Mouse (Mus musculus) intestine, embryonic 14.5 days (tissue): Measurements from ENCODE around the gene Rap1gap. TPM values are rescaled to one million over a fixed set of nuclear protein-coding genes. Genes with fewer than 3 reads are reported as not detected.

ENCODE experiments used
- ATAC-seq: fragments of 200-750 bp; cut with Nextera tagmentation; replicated peaks from 2 replicates; pipeline ENCODE4 v1.8.0; 2017; ENCODE audit warnings: low read depth, moderate number of reproducible peaks, moderate TSS enrichment, moderate library complexity; ENCODE audit not compliant: low FRiP score, low TSS enrichment
- DNase-seq: peaks from one replicate; pipeline ENCODE4 v3.0.0-alpha.2; 2018; ENCODE audit warnings: low spot score
- H3K27ac ChIP-seq: fragments of 300-500 bp; sonication (generic); 2 replicates; pipeline ENCODE4 v1.5.1; 2014; ENCODE audit warnings: low read depth, mild to moderate bottlenecking, control low read depth
- H3K27me3 ChIP-seq: fragments of 300-500 bp; sonication (generic); replicated peaks from 2 replicates; pipeline ENCODE4 v1.6.1; 2014; ENCODE audit warnings: low read length, control low read depth; ENCODE audit not compliant: control insufficient read depth, insufficient read depth
- H3K36me3 ChIP-seq: fragments of 300-500 bp; sonication (generic); 2 replicates; pipeline ENCODE4 v1.6.1; 2014; ENCODE audit warnings: low read length, control low read depth; ENCODE audit not compliant: control insufficient read depth, insufficient read depth
- H3K4me1 ChIP-seq: fragments of 300-500 bp; sonication (generic); replicated peaks from 2 replicates; pipeline ENCODE4 v1.6.1; 2014; ENCODE audit warnings: low read length, control low read depth, mixed read lengths; ENCODE audit not compliant: control insufficient read depth, insufficient read depth
- H3K4me2 ChIP-seq: fragments of 300-500 bp; sonication (generic); 2 replicates; pipeline ENCODE4 v1.6.1; 2014; ENCODE audit warnings: low read length
- H3K4me3 ChIP-seq: fragments of 300-500 bp; sonication (generic); 2 replicates; pipeline ENCODE4 v1.5.1; 2014; ENCODE audit warnings: low read depth, low read length, control low read depth, mixed read lengths
- H3K9ac ChIP-seq: fragments of 300-500 bp; sonication (generic); 2 replicates; pipeline ENCODE4 v1.6.1; 2014; ENCODE audit warnings: mild to moderate bottlenecking, low read length
- H3K9me3 ChIP-seq: fragments of 300-500 bp; sonication (generic); 2 replicates; pipeline ENCODE4 v1.6.1; 2016; ENCODE audit warnings: low read length, control low read depth; ENCODE audit not compliant: control insufficient read depth
- WGBS: fragments of 180-500 bp; shearing (Covaris S2); extraction: QIAGEN DNeasy Blood & Tissue Kit; methylation state at CpG from one replicate; pipeline ENCODE4 v1.1.7; 2014; 5-methylcytosine and 5-hydroxymethylcytosine counted together
- polyA plus RNA-seq: library from polyadenylated mRNA; unstranded; fragments of >200 nt; fragmentation: Nextera tagmentation; extraction: Ambion mirVana; gene quantifications from 2 replicates; pipeline ENCODE4 v1.2.1, GENCODE M21; 2014

The Rap1gap gene
- polyA plus RNA-seq, 1 experiment from 2014 or later: 15.6 TPM

DNA sequence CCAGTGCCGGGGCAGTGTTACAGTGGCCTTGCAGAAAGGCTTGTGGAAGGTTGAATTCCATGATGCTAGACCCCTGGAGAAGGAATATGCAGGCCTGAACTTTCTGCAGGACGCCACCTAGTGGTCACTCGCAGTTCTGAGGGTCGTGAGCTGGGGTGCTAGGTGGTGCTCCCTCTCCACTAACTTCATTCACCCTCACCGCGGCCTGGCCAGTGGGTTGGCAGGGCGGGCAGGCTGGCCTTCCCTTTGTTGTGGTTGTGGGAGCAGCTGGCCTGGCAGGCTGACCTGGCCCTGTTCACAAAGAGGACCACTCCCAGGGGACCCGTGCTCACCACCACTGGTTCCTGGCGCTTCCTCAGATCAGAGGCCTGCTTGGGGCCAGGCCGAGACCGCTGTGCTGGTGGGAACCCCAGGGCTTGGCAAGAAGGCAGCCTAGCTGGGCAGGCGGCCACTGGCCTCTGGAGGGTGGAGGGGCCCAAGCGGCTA is 80.0 kb downstream of the Rap1gap start:
- Histone ChIP-seq H3K27me3 (no peaks in the 10 kb centered on the region), H3K4me2 (no peak overlapping the region), H3K36me3 (no peaks in the 10 kb centered on the region), H3K27ac (no peak overlapping the region), H3K4me1 (no peaks in the 10 kb centered on the region), H3K9me3 (no peaks in the 10 kb centered on the region), H3K9ac (no peak overlapping the region), H3K4me3 (no peak overlapping the region)
- WGBS: 68% methylated on average over 13 of the region's 13 CpGs
- ATAC-seq (no peak), DNase-seq (no peak)

DNA sequence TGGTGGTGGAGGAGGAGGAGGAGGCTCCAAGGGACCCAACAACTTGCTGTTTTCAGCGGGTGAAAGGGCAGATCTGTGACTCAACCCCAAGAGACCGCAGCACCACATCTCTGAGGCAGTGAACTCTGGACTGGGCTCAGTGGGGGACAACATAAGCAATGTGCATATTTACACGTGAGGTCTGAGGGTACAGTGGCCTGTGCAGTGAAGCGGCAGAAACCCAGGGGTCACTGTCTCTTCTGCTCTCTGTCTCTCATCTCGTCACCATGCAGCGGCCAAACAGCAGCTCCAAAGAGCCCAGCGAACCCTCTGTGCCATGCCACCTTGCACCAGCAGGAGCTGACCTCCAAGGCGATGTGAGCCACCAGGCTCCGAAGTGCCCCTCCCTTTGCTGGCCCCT is 82.6 kb downstream of the Rap1gap start:
- H3K36me3 ChIP-seq: no peaks in the 10 kb centered on the region
- H3K9ac ChIP-seq: no peak overlapping the region
- no peak overlapping the region for H3K4me3 ChIP-seq
- ATAC-seq (no peak), DNase-seq (no peak)
- H3K4me1 ChIP-seq: no peaks in the 10 kb centered on the region
- H3K9me3 ChIP-seq: no peaks in the 10 kb centered on the region
- no peaks in the 10 kb centered on the region for H3K27me3 ChIP-seq
- H3K4me2 ChIP-seq: no peak overlapping the region
- no peak overlapping the region for H3K27ac ChIP-seq
- 83% methylated on average over 9 of the region's 9 CpGs for WGBS

DNA sequence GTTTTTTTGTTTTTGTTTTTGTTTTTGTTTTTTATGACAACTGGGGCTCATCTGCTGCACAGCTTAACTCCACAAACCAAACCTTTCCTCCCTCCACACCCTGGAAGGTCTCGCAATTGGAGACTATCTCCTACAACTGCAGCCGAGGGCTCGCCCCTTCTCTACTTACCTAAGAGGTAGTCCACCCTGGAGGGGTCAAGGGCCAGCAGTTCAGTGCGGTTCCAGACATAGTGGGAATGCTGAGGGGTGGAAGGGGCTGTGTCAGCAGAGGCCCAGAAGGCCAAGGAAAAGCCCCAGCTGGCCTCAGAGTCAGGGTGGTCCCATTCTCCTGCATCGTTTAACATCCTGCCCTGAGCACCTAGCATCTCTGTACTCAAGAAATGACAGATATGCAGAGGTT is 83.1 kb downstream of the Rap1gap start:
- no peaks in the 10 kb centered on the region for H3K4me1 ChIP-seq
- H3K36me3 ChIP-seq: no peaks in the 10 kb centered on the region
- no peak overlapping the region for H3K4me2 ChIP-seq
- H3K4me3 ChIP-seq: no peak overlapping the region
- whole genome bisulfite sequencing: 59% methylated on average over 5 of the region's 5 CpGs
- ATAC-seq (no peak), DNase-seq (no peak)
- H3K27ac ChIP-seq: no peak overlapping the region
- no peak overlapping the region for H3K9ac ChIP-seq
- no peaks in the 10 kb centered on the region for H3K27me3 ChIP-seq
- no peaks in the 10 kb centered on the region for H3K9me3 ChIP-seq

DNA sequence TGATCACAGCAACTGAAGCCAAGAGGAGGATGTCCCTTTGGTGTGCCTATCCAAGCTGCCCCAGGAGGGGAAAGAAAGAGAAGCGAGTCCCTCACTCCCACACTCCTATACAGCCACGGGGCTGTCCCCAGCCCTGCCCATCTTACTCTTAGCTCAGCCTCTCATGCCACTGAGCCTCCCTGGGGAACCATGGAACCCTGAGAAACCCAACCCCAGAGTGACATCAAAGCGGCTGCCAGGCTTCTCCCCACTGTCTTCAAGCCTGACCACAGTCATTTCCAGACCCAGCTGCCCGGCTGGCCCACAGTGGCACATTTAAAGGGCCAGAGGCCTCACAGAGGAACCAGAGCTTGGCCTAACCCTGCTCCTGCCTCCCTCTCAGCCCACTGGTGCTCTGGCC is 84.2 kb downstream of the Rap1gap start:
- no peak overlapping the region for H3K4me3 ChIP-seq
- no peaks in the 10 kb centered on the region for H3K9me3 ChIP-seq
- H3K27ac ChIP-seq: no peak overlapping the region
- H3K36me3 ChIP-seq: no peaks in the 10 kb centered on the region
- no peak for DNase-seq
- 63% methylated on average over 4 of the region's 4 CpGs for WGBS
- ATAC-seq: no peak
- H3K27me3 ChIP-seq: no peaks in the 10 kb centered on the region
- no peak overlapping the region for H3K4me2 ChIP-seq
- H3K9ac ChIP-seq: no peak overlapping the region
- H3K4me1 ChIP-seq: no peaks in the 10 kb centered on the region

DNA sequence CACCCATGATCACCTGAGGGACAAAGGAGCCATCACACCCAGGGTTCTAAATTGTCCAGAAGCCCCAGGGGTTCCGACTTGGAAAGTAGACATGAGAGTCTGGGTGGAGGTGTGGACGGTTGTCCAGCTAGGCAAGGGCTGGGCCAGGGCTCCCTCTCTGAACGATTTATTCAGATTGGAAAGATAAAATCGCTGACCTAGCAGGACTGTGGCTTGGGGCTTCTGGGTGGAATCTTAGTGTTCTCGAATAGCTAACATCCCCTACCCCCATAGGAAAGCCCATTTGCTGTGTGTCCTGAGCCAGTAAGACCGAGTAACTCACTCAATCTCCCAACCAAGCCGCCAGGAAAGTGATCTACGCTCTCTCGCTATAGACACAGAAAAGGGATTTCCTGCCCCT is 85.2 kb downstream of the Rap1gap start:
- Histone ChIP-seq H3K36me3 (no peaks in the 10 kb centered on the region), H3K9me3 (no peaks in the 10 kb centered on the region), H3K9ac (no peak overlapping the region), H3K27ac (no peak overlapping the region), H3K4me2 (no peak overlapping the region), H3K4me3 (no peak overlapping the region), H3K4me1 (no peaks in the 10 kb centered on the region), H3K27me3 (no peaks in the 10 kb centered on the region)
- WGBS: 70% methylated on average over 9 of the region's 9 CpGs
- no peak for DNase-seq
- no peak for ATAC-seq

DNA sequence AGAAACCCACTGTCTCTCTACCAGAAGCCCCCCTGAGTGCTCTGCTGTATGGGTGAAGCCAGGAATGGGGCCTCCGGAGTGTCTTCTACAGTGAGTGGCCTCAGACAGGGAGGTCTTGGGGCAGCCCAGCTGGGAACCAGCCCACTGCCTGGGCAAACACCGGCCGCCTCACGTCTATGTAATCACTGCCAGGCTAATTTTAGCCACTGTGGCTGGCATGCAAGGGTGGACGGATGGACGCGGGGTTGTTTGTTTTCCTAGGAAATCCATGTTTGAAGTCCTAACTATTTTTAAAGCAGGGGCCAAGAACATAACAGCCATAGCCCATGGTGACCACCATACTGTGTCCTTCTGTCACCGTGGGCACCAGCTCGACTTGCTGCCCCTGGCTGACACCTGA is 85.6 kb downstream of the Rap1gap start:
- ATAC-seq (no peak), DNase-seq (no peak)
- Histone ChIP-seq H3K4me2 (no peak overlapping the region), H3K27ac (no peak overlapping the region), H3K27me3 (no peaks in the 10 kb centered on the region), H3K4me3 (no peak overlapping the region), H3K36me3 (no peaks in the 10 kb centered on the region), H3K4me1 (no peaks in the 10 kb centered on the region), H3K9ac (no peak overlapping the region), H3K9me3 (no peaks in the 10 kb centered on the region)
- WGBS: 76% methylated on average over 9 of the region's 9 CpGs

DNA sequence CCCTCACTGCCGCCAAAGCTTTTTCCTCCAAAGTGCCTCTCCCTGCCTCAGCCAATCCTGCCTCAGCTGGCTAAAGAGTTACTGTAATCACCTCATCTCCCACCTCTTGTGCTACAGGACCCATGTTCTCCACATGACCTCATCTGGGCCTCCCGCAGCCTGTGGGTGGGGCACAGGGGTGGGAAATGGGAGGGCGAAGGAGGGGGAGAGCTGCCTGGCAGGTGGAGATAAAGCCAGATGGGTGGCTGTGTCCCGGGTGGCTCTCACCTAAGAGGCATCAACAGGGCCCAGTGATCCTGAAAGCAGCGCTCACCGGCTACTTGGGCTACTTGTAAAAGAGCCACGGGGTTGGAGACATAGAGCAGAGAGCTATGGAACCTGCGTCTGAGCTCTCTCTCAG is 86.8 kb downstream of the Rap1gap start:
- Histone ChIP-seq H3K4me1 (no peaks in the 10 kb centered on the region), H3K4me3 (no peak overlapping the region), H3K4me2 (no peak overlapping the region), H3K9ac (no peak overlapping the region), H3K36me3 (no peaks in the 10 kb centered on the region), H3K27me3 (no peaks in the 10 kb centered on the region), H3K9me3 (no peaks in the 10 kb centered on the region), H3K27ac (no peak overlapping the region)
- 71% methylated on average over 8 of the region's 8 CpGs for WGBS
- no peak for DNase-seq
- ATAC-seq: no peak

DNA sequence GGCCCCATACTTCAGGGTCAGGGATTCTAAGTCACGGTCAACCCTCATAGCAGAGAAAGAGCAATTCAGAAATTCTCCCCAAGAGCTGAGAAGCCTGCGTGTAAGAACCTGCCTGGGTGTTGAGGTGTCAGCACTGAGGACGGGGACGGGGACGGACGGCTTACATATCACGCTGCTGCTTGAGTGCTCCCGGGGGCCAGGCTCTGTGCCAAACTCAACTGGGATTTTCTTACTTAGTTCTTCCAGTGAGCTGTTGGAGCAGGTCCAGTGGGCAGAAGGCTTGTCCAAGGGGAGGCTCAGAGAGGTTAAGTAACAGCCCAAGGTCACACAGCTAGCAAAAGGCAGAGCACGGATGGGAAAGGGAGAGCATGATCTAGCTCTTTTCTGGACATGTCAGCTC is 87.2 kb downstream of the Rap1gap start:
- Histone ChIP-seq H3K9me3 (no peaks in the 10 kb centered on the region), H3K27ac (no peak overlapping the region), H3K9ac (no peak overlapping the region), H3K27me3 (no peaks in the 10 kb centered on the region), H3K4me3 (no peak overlapping the region), H3K36me3 (no peaks in the 10 kb centered on the region), H3K4me2 (no peak overlapping the region), H3K4me1 (no peaks in the 10 kb centered on the region)
- DNase-seq (no peak), ATAC-seq (no peak)
- WGBS: 70% methylated on average over 9 of the region's 9 CpGs

DNA sequence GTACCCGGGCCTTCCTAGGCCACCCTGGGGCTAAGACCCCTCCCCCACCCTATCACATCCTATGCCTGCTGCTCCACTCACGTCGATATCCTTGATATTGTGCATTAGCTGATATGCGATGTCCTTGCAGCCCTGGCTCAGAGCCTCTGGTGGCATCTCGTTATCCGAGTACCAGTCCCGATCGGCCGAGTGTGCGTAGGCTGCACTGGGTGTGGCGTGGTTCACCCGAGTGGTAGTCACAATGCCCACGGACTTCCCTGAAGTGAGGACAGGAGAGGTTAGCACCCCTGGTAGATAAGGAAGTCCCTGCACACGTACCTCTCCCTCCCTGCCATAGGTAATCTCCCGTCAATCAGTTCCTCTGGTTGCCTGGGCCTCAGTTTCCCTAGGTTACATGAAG is 87.9 kb downstream of the Rap1gap start:
- WGBS: 86% methylated on average over 15 of the region's 15 CpGs
- Histone ChIP-seq H3K4me1 (no peaks in the 10 kb centered on the region), H3K4me2 (no peak overlapping the region), H3K27ac (no peak overlapping the region), H3K4me3 (no peak overlapping the region), H3K36me3 (no peaks in the 10 kb centered on the region), H3K27me3 (no peaks in the 10 kb centered on the region), H3K9me3 (no peaks in the 10 kb centered on the region), H3K9ac (no peak overlapping the region)
- no peak for ATAC-seq
- DNase-seq: no peak
